Mouse (Mus musculus): ENCODE results near the gene Faim.

Faim gene

GRCm38 (mm10) chr9:98976081-98976480 lies 10.1 kb upstream of the Faim start:
- no peak for DNase-seq

- no peak for DNase-seq
Observed at GRCm38 (mm10) chr9:98976520-98976919, 9.7 kb upstream of the Faim start.

- peak; percentile 67 for DNase-seq
Observed at GRCm38 (mm10) chr9:98979431-98980416, 6.4 kb upstream of the Faim start.

DNA sequence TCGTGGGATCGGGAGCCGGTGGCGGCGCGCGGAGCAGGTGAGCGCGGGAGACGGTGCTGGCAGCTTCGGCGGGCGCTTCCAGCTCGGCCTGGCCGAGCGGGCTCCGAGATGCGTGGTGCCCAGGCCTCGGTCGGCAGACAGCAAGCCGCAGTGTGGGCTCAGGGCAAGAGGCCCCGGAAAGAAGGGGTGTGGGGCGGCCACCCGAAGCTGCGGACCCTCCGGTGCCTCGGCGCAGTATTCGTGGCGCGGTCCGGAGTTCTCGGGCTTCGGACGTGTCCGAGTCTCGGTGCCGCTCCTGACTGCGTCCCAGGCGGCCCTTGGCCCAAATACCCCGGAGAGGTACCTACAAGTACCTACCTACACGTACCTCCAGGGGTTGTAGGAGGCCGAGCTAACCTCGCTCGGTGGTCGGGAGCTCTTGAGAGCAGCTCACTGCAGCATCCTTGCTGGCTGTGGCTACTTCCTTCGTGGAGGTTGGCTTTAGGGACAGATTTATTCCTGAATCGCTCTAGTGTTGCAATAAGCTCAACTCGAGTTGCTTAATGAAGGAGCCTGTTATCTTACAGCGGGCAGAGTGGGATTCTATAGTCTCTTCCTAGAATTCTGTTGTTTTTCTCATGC lies 413 bp downstream of the Faim start:
- DNase-seq = peak; percentile 17

DNA sequence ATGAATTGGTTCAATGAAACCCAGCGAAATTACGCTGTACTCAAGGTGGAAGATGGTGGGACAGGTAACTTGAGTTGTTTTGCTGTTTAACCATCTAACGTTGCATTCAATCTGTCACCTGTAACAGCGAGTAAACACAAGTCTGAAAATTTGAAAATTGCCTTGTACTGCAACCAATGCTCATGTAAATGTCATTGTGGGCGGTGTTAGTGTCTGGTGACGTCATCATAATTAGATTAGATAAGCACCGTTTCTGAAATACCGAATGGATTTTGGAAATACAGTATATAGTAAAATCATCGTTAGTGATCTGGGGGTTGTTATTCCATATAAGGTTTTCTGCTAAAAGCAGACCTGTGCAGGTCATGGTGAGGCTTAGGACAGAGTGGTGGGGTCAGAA lies 958 bp downstream of the Faim start:
- DNase-seq = no peak

DNA sequence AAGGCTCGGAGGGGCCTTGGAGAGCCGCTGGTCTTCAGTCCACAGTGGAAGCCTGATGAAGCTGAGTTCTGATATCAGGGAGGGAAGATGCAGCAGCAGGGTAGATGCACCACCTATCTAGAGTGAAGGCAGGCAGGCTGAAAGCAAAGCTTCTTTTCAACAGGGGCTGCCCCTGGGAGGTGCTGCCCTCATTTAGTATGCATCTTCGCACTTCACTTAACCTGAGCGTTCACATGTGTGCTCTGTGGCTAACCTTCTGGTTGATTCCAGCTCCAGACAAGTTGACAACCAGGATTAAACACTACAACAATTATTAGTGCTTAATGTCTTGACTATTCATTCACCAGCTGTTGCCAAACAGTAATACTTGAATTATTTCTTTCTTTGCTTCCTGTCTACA lies 7.9 kb downstream of the Faim start:
- no peak for DNase-seq

DNA sequence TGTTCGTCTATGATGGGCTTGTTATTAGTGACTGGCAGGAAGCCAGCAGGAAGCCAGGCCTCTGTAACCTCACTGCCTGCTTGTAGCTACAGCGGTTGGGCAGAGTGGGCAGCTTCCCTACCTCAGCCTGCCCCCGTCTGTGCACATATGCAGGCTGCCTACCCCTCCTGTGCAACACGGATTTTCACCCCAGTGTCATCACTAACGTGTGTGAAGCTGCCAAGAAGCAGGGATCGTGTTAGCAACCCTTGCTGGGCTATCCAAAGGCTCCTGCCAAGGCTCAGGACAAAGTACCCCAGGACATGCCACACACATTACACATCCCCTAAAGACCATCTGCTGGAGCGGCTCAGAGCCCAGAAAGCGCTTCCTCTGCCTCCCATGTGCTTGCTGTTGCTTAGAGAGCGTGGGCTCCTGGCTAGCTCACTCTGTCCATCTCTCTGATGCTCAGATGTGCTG lies 13.7 kb downstream of the Faim start:
- DNase-seq = peak; percentile 76

DNA sequence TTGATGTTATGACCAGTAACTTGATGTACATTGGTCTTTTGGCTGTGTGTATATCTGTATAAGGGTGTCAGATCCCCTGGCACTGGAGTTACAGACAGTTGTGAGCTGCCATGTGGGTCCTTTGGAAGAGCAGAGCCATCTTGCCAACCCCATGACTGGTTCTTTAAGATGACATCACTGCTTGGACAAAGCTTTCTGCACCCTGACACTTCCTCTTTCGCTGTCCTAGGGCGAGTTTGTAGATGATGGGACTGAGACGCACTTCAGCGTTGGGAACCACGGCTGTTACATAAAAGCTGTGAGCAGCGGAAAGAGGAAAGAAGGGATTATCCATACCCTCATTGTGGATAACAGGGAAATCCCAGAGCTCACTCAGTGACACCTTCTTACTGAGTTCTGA lies 15.2 kb downstream of the Faim start:
- no peak for DNase-seq

GRCm38 (mm10) chr9:99009069-99009897 lies 23.1 kb downstream of the Faim start:
- no peak for DNase-seq

- DNase-seq = no peak
Observed at GRCm38 (mm10) chr9:99009898-99010199, 23.7 kb downstream of the Faim start.

DNA sequence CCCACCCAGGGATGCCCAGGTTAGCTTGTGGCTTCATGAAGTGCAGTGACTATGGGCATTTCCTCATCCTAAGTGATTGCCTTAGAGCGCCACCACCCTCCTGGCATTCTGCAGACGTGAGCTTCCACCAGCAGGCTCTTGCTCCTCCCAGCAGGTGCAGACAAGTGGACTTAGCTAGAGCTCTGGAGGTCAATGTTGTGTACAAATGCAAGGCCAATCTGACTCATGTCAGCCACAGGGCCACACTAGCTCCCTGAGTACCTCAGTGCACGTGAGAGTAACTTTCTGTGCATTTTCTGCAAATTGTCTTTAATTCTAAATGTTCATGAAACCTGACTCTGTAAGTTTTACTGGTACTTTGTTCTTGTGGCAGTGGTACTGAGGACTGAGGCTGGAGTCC lies 30.1 kb downstream of the Faim start:
- no peak for DNase-seq

DNA sequence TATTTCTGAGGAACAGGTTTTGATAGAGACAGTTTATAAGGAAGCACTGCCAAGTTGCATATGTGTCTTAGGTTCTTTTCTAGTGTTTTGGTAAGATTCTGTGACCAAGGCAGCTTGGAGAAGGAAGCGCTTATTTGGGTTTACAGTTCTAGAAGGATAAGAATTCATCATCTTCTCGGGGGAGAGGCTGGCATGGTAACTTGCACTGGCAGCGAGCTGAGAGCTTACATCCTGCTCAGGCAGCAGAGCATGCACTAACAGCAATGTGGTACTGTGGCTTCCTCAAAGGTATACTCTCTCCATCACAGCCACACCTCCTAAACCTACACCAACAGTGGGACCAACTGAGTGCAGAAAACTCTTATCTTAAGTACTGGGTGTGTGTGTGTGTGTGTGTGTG lies 30.6 kb downstream of the Faim start:
- peak; percentile 18 for DNase-seq

- DNase-seq = no peak
Observed at GRCm38 (mm10) chr9:99017679-99018078, 31.5 kb downstream of the Faim start.

DNA sequence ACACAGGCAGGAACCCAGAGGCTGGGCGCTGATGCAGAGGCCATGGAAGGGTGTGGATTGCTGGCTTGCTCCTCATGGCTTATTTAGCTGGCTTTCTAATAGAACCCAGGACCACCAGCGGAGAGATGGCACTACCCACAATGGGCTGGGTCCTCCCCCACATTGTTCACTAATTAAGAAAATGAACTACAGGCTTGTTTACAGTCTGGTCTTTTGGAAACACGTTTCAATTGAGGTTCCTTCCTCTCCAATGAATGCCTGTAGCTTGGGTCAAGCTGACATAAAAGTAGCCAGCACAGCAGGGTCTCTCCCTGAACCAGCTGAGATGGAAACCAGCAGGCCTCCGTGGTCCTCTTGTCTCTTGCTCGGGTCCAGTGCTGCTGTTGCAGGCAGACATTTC lies 35.0 kb downstream of the Faim start:
- no peak for DNase-seq

GRCm38 (mm10) chr9:99021751-99022150 lies 35.6 kb downstream of the Faim start:
- DNase-seq = no peak

- DNase-seq = no peak
Observed at GRCm38 (mm10) chr9:99032031-99032430, 45.9 kb downstream of the Faim start.

DNA sequence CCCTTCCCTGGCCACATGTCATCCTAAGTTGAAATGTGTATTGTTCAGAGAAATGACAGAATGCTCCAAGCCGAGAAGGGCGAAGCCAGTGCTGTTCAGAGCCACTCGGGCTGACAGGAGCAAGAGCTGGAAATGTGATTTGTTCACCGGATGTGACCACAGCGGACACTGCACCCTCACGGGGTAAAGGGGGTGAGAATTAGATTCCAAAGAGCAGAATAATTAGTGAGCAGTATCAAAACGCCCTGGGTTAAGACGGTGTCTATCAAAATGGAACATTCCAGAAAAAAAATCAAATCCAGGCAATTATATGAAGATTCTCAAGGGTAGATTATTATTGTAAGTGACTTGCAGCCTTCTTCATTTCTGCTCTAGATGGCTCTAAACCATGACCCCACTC lies 47.9 kb downstream of the Faim start:
- no peak for DNase-seq

DNA sequence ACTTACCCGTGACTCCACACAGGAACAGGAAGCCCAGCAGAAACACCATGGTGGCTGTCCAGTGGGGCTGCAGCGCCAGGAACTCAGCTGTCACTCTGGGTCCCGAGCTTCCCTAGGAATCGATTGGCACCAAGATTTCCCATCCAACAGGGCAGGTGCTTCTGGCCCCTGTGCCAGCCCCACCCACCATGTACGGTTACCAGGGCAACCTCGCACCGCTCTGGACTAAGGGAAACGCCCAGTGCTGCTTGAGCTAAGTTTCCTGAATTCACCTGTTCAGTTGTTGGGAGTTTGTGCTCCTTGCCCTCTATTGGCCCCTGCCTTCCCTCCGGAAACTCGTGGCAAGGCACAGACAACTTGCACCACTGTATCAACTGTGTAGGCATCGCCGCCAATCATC lies 49.4 kb downstream of the Faim start, which contains the start of gene Gm1123:
Gene Gm1123, minus strand, starts transcription at position 141 of the 400 bp plus-strand sequence.
- no peak for DNase-seq

- no peak for DNase-seq
Observed at GRCm38 (mm10) chr9:99041994-99042393, 55.8 kb downstream of the Faim start.

- DNase-seq = no peak
Observed at GRCm38 (mm10) chr9:99042641-99043040, 56.5 kb downstream of the Faim start.

- peak; percentile 73 for DNase-seq
Observed at GRCm38 (mm10) chr9:99044761-99045160, 58.6 kb downstream of the Faim start.

DNA sequence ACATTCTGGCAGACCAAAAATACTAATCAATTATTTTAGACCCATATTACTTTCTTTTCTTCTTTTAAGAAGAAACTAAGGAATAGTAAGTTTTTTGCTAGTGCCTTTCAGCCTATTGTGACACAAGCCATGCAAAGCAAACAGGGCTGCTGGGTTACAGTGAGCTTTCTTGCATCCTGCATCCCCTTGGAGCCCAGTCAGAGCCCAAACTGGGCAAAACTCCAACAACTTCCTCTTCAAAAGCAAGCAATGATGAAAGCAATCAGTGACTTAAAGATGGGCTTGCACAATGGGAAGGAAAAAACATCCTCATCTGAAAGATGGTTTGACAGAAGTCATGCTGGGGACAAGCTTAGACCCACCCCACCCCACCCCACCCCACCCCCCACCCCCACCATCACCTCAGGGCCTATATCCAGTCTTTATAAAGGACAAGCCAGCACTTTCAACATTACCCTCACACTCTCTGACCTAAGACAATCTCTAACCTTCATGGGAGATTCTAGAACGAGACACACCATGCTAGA lies 62.6 kb downstream of the Faim start:
- DNase-seq = no peak

DNA sequence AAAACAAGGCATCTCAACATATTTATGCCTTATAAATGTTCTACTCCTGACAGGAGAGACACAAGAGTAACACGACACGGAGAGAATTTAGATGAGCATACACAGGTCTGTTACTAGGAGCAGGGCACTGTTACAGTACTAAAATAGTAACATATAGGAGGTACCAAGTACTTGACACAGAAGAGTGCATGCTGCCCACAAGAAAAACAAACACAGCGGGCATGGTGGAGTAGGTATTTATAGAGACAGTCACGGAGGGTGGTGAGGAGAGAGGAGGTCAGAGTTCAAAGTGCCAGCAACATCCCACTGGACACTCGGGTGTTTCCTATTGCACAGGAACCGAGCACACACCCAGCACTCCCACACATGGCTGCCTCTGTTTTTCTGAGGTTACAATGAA lies 63.6 kb downstream of the Faim start:
- DNase-seq = no peak

All from layer of hippocampus, adult 9-11 months (tissue).